Mouse (Mus musculus) heart, adult 2 months (tissue): ENCODE results near the gene Sorcs2. TPM values are rescaled to one million over a fixed set of nuclear protein-coding genes. Genes with fewer than 3 reads are reported as not detected.

ENCODE experiments used
- DNase-seq, 2 experiments: peaks; one replicate each; pipeline ENCODE4 v3.0.0; 2021
- H3K27ac ChIP-seq: fragments of 200-600 bp; 2 replicates; pipeline ENCODE4 v1.8.1; 2022
- H3K27me3 ChIP-seq: fragments of 200-500 bp; 2 replicates; pipeline ENCODE4 v1.6.1; 2012; ENCODE audit warnings: mild to moderate bottlenecking, low read length, inconsistent platforms, mixed read lengths; ENCODE audit not compliant: control insufficient read depth, insufficient read depth
- H3K36me3 ChIP-seq: fragments of 200-500 bp; 2 replicates; pipeline ENCODE4 v1.6.1; 2012; ENCODE audit warnings: low read length, inconsistent platforms; ENCODE audit not compliant: control insufficient read depth, insufficient read depth
- H3K4me1 ChIP-seq: fragments of 200-500 bp; 2 replicates; pipeline ENCODE4 v1.6.1; 2011; ENCODE audit warnings: low read length; ENCODE audit not compliant: control insufficient read depth, insufficient read depth
- H3K4me3 ChIP-seq: fragments of 200-600 bp; 2 replicates; pipeline ENCODE4 v1.8.1; 2022
- H3K79me2 ChIP-seq: fragments of 200-500 bp; replicated peaks from 2 replicates; pipeline ENCODE4 v1.6.1; 2012; ENCODE audit warnings: mild to moderate bottlenecking, inconsistent platforms, low read length, moderate library complexity, mixed read lengths; ENCODE audit not compliant: control insufficient read depth, insufficient read depth
- H3K9ac ChIP-seq: fragments of 200-500 bp; 2 replicates; pipeline ENCODE4 v1.6.1; 2012; ENCODE audit warnings: low read depth, mild to moderate bottlenecking, control low read depth, inconsistent platforms, low read length, mixed read lengths
- CTCF ChIP-seq: fragments of 200-600 bp; IDR thresholded peaks from 2 replicates; pipeline ENCODE4 v1.8.1; 2022; ENCODE audit warnings: antibody characterized with exemption, mild to moderate bottlenecking, moderate library complexity
- EP300 ChIP-seq: fragments of 200-500 bp; IDR thresholded peaks from 2 replicates; pipeline ENCODE4 v1.6.1; 2011; ENCODE audit warnings: low read depth, low read length, control low read depth; ENCODE audit not compliant: insufficient read depth
- POLR2A ChIP-seq: fragments of 200-500 bp; IDR thresholded peaks from 2 replicates; pipeline ENCODE4 v1.6.1; 2011; ENCODE audit warnings: mild to moderate bottlenecking, low read depth, low read length, control low read depth; ENCODE audit not compliant: insufficient read depth
- WGBS: fragments of 180-500 bp; shearing (Covaris S2); methylation state at CpG from one replicate; pipeline ENCODE4 v1.1.7; 2018; 5-methylcytosine and 5-hydroxymethylcytosine counted together
- intact Hi-C: fragments of 180-260 bp; cut with DNase I; formaldehyde crosslinking; loops from one replicate; pipeline ENCODE4 v1.15.1; 2025
- polyA plus RNA-seq: library from polyadenylated mRNA; depleted of rRNA; stranded (reverse); fragments of >200 nt; gene quantifications from 2 replicates; pipeline ENCODE4 v1.2.3, GENCODE M21; 2012
- total RNA-seq, 2 experiments: library from RNA; stranded (reverse); gene quantifications; 2 replicates each; pipeline ENCODE4 v1.2.3; 2021

Gene Sorcs2
- total and polyA plus RNA-seq, 3 experiments, result 6.0 to 9.0 (median 7.7) TPM

DNA sequence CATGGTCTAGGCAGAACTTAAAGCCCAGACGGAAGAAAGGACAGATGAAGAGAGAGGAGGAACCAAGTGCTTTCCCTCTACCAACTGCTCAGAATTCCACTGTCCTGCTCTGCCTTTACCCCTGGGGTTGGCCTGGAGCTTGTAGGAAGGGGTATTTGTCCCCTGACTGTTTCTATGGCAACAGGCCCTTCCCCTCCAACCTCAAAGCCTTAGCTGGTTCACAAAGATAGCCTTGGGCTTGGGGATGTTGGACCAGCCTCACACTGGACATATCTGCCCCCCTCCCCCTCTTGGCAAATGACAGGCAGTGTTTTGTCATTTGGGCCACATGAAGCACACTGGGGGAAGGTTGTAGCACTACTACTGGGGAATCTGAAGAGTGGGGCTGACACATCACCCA, 375.6 kb downstream of the Sorcs2 start:
- 88% methylated on average over 1 of the region's 1 CpGs for WGBS
- H3K36me3 ChIP-seq, result no peaks in the 10 kb centered on the region
- no peak overlapping the region for H3K27ac ChIP-seq
- DNase-seq, result no peak
- no peaks in the 10 kb centered on the region for H3K4me1 ChIP-seq
- no peaks in the 10 kb centered on the region for H3K27me3 ChIP-seq
- TF ChIP-seq CTCF (no peak), POLR2A (no peak), EP300 (no peak)
- H3K79me2 ChIP-seq, result no peaks in the 10 kb centered on the region
- intact Hi-C loops, result no loop called here
- H3K4me3 ChIP-seq, result no peak overlapping the region
- no peak overlapping the region for H3K9ac ChIP-seq

GRCm38 (mm10) chr5:36021091-36021490, 376.8 kb downstream of the Sorcs2 start:
- WGBS, result 69% methylated on average over 3 of the region's 3 CpGs

GRCm38 (mm10) chr5:36018366-36018765, 379.6 kb downstream of the Sorcs2 start:
- Histone ChIP-seq H3K4me1 (no peaks in the 10 kb centered on the region), H3K9ac (no peak overlapping the region), H3K36me3 (no peaks in the 10 kb centered on the region), H3K4me3 (no peak overlapping the region), H3K27me3 (no peaks in the 10 kb centered on the region), H3K79me2 (no peaks in the 10 kb centered on the region), H3K27ac (no peak overlapping the region)
- peak in 1 of 2 experiments; percentile 16 for DNase-seq
- 84% methylated on average over 3 of the region's 3 CpGs for WGBS
- TF ChIP-seq EP300, result 0 out of 2 replicates have a peak, but pooled peaks have one; percentile 15
- TF ChIP-seq CTCF, result peak; percentile 68
- no peak for TF ChIP-seq POLR2A
- intact Hi-C loops, result loop anchor here (1.0 kb wide), 1 partner anchor 36 kb away; no protein-coding TSS in a partner anchor

More at GRCm38 (mm10) chr5:36021091-36021490, 376.8 kb downstream of the Sorcs2 start:
- Histone ChIP-seq H3K9ac (no peak overlapping the region), H3K36me3 (no peaks in the 10 kb centered on the region), H3K4me3 (no peak overlapping the region), H3K4me1 (no peaks in the 10 kb centered on the region), H3K79me2 (no peaks in the 10 kb centered on the region), H3K27ac (no peak overlapping the region), H3K27me3 (no peaks in the 10 kb centered on the region)
- TF ChIP-seq POLR2A, result no peak
- no peak for TF ChIP-seq EP300
- no peak for TF ChIP-seq CTCF
- no peak for DNase-seq
- intact Hi-C loops, result no loop called here

- Histone ChIP-seq H3K27ac (no peak overlapping the region), H3K79me2 (no peaks in the 10 kb centered on the region), H3K9ac (no peak overlapping the region), H3K27me3 (no peaks in the 10 kb centered on the region), H3K4me3 (no peak overlapping the region), H3K36me3 (no peaks in the 10 kb centered on the region), H3K4me1 (peaks cover 2% of the 10 kb centered on the region; the same call in 1 of the 2 replicates)
- DNase-seq, result no peak
- WGBS, result 78% methylated on average over 4 of the region's 4 CpGs
- intact Hi-C loops, result no loop called here
- TF ChIP-seq CTCF, result no peak
- no peak for TF ChIP-seq POLR2A
- no peak for TF ChIP-seq EP300
These were observed 388.5 kb downstream of the Sorcs2 start for GRCm38 (mm10) chr5:36009405-36009804.

DNA sequence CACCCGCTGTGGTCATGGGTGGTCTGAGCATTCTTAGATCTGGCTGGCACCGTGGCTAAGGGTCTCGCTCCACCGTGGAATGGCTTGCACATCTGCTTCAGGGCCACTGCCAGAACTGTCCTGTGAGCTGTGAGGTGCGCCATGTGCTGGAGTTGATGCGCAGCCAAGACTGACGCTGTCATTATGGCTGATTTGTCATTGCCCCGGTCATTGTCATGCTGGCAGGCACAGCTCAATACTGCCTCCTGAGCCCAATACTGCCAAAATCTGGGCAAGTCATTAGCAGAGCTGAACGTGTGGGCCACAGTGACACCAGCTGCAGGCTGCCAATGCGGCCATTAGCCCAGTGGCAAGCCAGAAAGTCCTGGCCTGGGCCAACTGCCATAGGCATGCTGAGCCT, 390.3 kb downstream of the Sorcs2 start:
- DNase-seq, result peak; percentile 38 to 39
- intact Hi-C loops, result no loop called here
- Histone ChIP-seq H3K36me3 (no peaks in the 10 kb centered on the region), H3K79me2 (no peaks in the 10 kb centered on the region), H3K4me3 (no peak overlapping the region), H3K9ac (no peak overlapping the region), H3K27me3 (no peaks in the 10 kb centered on the region), H3K4me1 (peaks cover 2% of the 10 kb centered on the region; the same call in 1 of the 2 replicates), H3K27ac (no peak overlapping the region)
- 64% methylated on average over 10 of the region's 10 CpGs for WGBS
- peak; percentile 18; the same call in 1 of the 2 replicates for TF ChIP-seq CTCF
- TF ChIP-seq EP300, result no peak

DNA sequence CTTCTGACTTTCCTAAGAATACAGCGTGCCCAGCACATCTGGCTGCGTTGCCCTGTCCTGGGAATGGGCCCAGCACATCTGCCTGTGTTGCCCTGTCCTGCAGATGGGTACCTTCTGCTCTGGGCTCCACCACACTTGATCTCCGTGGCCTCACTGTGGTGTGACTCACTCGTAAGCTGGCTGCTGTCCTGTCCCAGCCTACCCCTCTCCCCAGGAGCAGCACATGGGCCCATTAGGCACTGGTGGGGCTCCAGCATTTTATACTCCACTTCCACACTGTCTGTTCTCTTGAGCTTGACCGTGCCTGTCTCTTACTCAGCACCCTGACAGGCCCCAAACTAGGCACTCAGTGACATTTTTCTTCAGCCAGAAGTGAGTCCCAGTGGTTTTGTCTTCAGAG, 391.4 kb downstream of the Sorcs2 start:
- TF ChIP-seq CTCF (no peak), POLR2A (no peak), EP300 (no peak)
- intact Hi-C loops, result no loop called here
- H3K4me1 ChIP-seq, result peaks cover 2% of the 10 kb centered on the region; the same call in 1 of the 2 replicates
- H3K36me3 ChIP-seq, result no peaks in the 10 kb centered on the region
- H3K27ac ChIP-seq, result no peak overlapping the region
- DNase-seq, result no peak
- WGBS, result 58% methylated on average over 5 of the region's 5 CpGs
- H3K27me3 ChIP-seq, result no peaks in the 10 kb centered on the region
- no peak overlapping the region for H3K9ac ChIP-seq
- no peak overlapping the region for H3K4me3 ChIP-seq
- no peaks in the 10 kb centered on the region for H3K79me2 ChIP-seq
